Mouse (Mus musculus) ES-Bruce4 (cell line): ENCODE measurements around the gene Lclat1.

Experiments used
- CTCF ChIP-seq: IDR thresholded peaks from one replicate; pipeline ENCODE4 v1.8.1; 2011; ENCODE audit warnings: low read depth, low read length
- EP300 ChIP-seq: IDR thresholded peaks from 2 replicates; pipeline ENCODE4 v1.6.1; 2011; ENCODE audit warnings: low read depth, low read length; ENCODE audit not compliant: insufficient read depth

DNA sequence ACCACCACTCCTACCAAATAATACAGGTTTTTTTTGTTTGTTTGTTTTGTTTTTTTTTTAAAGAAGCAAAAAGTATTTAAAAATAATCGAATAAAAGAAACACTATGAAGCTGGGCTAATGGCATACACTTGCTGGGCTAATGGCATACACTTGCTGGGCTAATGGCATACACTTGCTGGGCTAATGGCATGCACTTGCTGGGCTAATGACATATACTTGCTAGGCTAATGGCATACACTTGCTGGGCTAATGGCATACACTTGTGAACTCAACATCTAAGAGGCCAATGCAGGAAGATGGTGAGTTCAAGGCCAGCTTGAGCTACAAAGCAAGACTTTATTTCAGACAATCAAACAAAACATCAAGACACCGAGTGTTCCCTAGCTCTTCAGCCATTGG lies 154.8 kb downstream of the Lclat1 start:
- TF ChIP-seq CTCF (no peak), EP300 (no peak)
